Mouse (Mus musculus) heart, embryonic 10.5 days (tissue): ENCODE results near the gene Gm19965. TPM values are rescaled to one million over a fixed set of nuclear protein-coding genes. Genes with fewer than 3 reads are reported as not detected.

Experiments
- DNase-seq: peaks from one replicate; pipeline ENCODE4 v3.0.0-alpha.2; 2017; ENCODE audit warnings: low spot score
- H3K27ac ChIP-seq: fragments of 300-500 bp; sonication (generic); 2 replicates; pipeline ENCODE4 v1.5.1; 2016; ENCODE audit warnings: mild to moderate bottlenecking
- H3K27me3 ChIP-seq: fragments of 300-500 bp; sonication (generic); 2 replicates; pipeline ENCODE4 v1.6.1; 2016; ENCODE audit warnings: mild to moderate bottlenecking; ENCODE audit not compliant: poor library complexity, insufficient read depth, severe bottlenecking
- H3K36me3 ChIP-seq: fragments of 300-500 bp; sonication (generic); 2 replicates; pipeline ENCODE4 v1.6.1; 2016; ENCODE audit warnings: mild to moderate bottlenecking, moderate library complexity
- H3K4me1 ChIP-seq: fragments of 300-500 bp; sonication (generic); 2 replicates; pipeline ENCODE4 v1.6.1; 2016; ENCODE audit warnings: mild to moderate bottlenecking
- H3K4me3 ChIP-seq: fragments of 300-500 bp; sonication (generic); 2 replicates; pipeline ENCODE4 v1.5.1; 2016; ENCODE audit warnings: mild to moderate bottlenecking, moderate library complexity
- H3K9me3 ChIP-seq: fragments of 300-500 bp; sonication (generic); 2 replicates; pipeline ENCODE4 v1.6.1; 2016; ENCODE audit warnings: mild to moderate bottlenecking, moderate library complexity
- WGBS: fragments of 180-500 bp; shearing (Covaris S2); methylation state at CpG from one replicate; pipeline ENCODE4 v1.1.7; 2016; 5-methylcytosine and 5-hydroxymethylcytosine counted together
- polyA plus RNA-seq: library from polyadenylated mRNA; unstranded; fragments of >200 nt; fragmentation: Nextera tagmentation; extraction: Ambion mirVana; gene quantifications from 2 replicates; pipeline ENCODE4 v1.2.1, GENCODE M21; 2016

Gene Gm19965
- not detected in 2 replicates for polyA plus RNA-seq

- Histone ChIP-seq H3K4me1 (no peaks in the 10 kb centered on the region), H3K27me3 (no peaks in the 10 kb centered on the region), H3K9me3 (no peaks in the 10 kb centered on the region), H3K36me3 (no peaks in the 10 kb centered on the region), H3K27ac (no peak within 1 kb of the TSS), H3K4me3 (no peak within 1 kb of the TSS)
- no peak for DNase-seq
- 64% methylated on average over 3 of the region's 3 CpGs for WGBS
Measured at GRCm38 (mm10) chr1:116802683-116803082, at the start of gene Gm19965. TSS of gene Gm19965 (plus strand) at chr1:116802983.

- WGBS = 93% methylated on average over 8 of the region's 8 CpGs
- no peak overlapping the region for H3K4me3 ChIP-seq
Measured at GRCm38 (mm10) chr1:116782471-116782989, 20.3 kb upstream of the Gm19965 start.

More at GRCm38 (mm10) chr1:116782471-116782989, 20.3 kb upstream of the Gm19965 start:
- H3K27ac ChIP-seq = no peak overlapping the region
- H3K4me1 ChIP-seq = no peaks in the 10 kb centered on the region
- H3K27me3 ChIP-seq = no peaks in the 10 kb centered on the region
- H3K36me3 ChIP-seq = no peaks in the 10 kb centered on the region
- H3K9me3 ChIP-seq = no peaks in the 10 kb centered on the region
- no peak for DNase-seq
